In the genomic region with DNA sequence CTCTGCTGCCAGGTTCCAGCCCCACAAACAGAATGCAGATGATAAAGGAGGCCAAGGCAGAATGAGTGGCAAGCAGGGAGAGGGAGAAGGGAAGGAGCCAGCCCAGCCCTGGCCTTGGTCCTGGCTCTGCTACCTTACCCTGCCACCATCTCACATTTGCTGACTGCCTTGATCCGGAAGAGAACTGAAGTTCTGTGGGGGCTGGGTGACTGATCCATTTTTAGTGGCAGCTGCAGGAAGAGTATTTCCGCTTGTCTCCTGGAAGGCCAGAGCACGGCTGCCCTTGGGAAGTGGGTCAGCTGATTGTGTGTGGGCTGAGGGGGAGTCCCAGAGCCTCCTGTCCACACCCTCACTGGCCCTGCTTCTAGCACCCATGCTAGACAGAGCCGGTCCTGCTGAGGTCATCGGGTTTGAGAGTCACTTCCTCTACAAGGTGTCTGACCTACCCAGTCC, we compare ENCODE assay signal across 8 mouse cellular contexts. TPM values are rescaled to one million over a fixed set of nuclear protein-coding genes. Genes with fewer than 3 reads are reported as not detected.
DNase-seq lines count a peak whose midpoint lies in the region; ATAC-seq and TF ChIP-seq lines count a peak whose summit lies in the region.

No protein-coding gene starts in this region.

- no peak for TF ChIP-seq CTCF in bone marrow, adult 2 months (IDR thresholded peaks at IDR 0.05; ENCODE audit: control insufficient read depth, insufficient read depth, low read length)

- WGBS in limb, embryonic 13.5 days = 61% methylated on average over 5 of the region's 5 CpGs
- 70% methylated on average over 5 of the region's 5 CpGs for WGBS in limb, embryonic 10.5 days
- 13% methylated on average over 5 of the region's 5 CpGs for WGBS in bone marrow, adult 2 months
- WGBS in neural tube, embryonic 15.5 days = 84% methylated on average over 5 of the region's 5 CpGs

- no peak for ATAC-seq in limb, embryonic 13.5 days (ENCODE audit: low FRiP score, low read depth)
- peak; percentile 25 for ATAC-seq in inflammation-experienced regulatory T-cells, adult 6 months
- ATAC-seq in neural tube, embryonic 15.5 days (ENCODE audit: low FRiP score) = no peak
- no peak for ATAC-seq in erythroblast, adult 5-6 weeks (replicated peaks; ENCODE audit: low FRiP score, poor library complexity, severe bottlenecking)

- DNase-seq in limb, embryonic 10.5 days (ENCODE audit: low spot score) = no peak
- DNase-seq in gastrocnemius, postnatal 14 days = peak; percentile 73
- DNase-seq in liver = peak; percentile 34

- no peak overlapping the region for H3K4me2 ChIP-seq in limb, embryonic 13.5 days (replicated peaks)
- no peak overlapping the region for H3K4me2 ChIP-seq in neural tube, embryonic 15.5 days

- H3K9me3 ChIP-seq in limb, embryonic 13.5 days = no peaks in the 10 kb centered on the region
- no peaks in the 10 kb centered on the region for H3K9me3 ChIP-seq in limb, embryonic 10.5 days (replicated peaks)
- no peaks in the 10 kb centered on the region for H3K9me3 ChIP-seq in neural tube, embryonic 15.5 days (replicated peaks)

- H3K27me3 ChIP-seq in limb, embryonic 13.5 days = no peaks in the 10 kb centered on the region
- H3K27me3 ChIP-seq in limb, embryonic 10.5 days (ENCODE audit: low read depth, poor library complexity, severe bottlenecking) = no peaks in the 10 kb centered on the region
- no peaks in the 10 kb centered on the region for H3K27me3 ChIP-seq in neural tube, embryonic 15.5 days (replicated peaks)

- no peak overlapping the region for H3K4me3 ChIP-seq in limb, embryonic 13.5 days
- no peak overlapping the region for H3K4me3 ChIP-seq in limb, embryonic 10.5 days
- H3K4me3 ChIP-seq in bone marrow, adult 2 months (replicated peaks; ENCODE audit: control insufficient read depth, low read depth, low read length) = no peak overlapping the region
- no peak overlapping the region for H3K4me3 ChIP-seq in neural tube, embryonic 15.5 days (replicated peaks)

- no peaks in the 10 kb centered on the region for H3K4me1 ChIP-seq in limb, embryonic 13.5 days
- peaks cover 6% of the 10 kb centered on the region; the same call in 1 of the 2 replicates for H3K4me1 ChIP-seq in limb, embryonic 10.5 days
- peaks cover 4% of the 10 kb centered on the region for H3K4me1 ChIP-seq in bone marrow, adult 2 months (ENCODE audit: control insufficient read depth, insufficient read depth, low read length)
- peaks cover 14% of the 10 kb centered on the region; the same call in 1 of the 2 replicates for H3K4me1 ChIP-seq in neural tube, embryonic 15.5 days

- peak overlapping the region; percentile 4; the same call in 1 of the 2 replicates for H3K9ac ChIP-seq in limb, embryonic 13.5 days
- H3K9ac ChIP-seq in neural tube, embryonic 15.5 days (replicated peaks) = no peak overlapping the region

- intact Hi-C loops in gastrocnemius, postnatal 14 days (cut with DNase I; ENCODE audit: low total_unique reads) = loop anchor here (10.0 kb wide), 1 partner anchor 148 kb away; a partner anchor contains a TSS

- peaks cover 71% of the 10 kb centered on the region for H3K36me3 ChIP-seq in limb, embryonic 13.5 days
- peaks cover 60% of the 10 kb centered on the region for H3K36me3 ChIP-seq in limb, embryonic 10.5 days
- H3K36me3 ChIP-seq in neural tube, embryonic 15.5 days = peaks cover 31% of the 10 kb centered on the region

- no peak overlapping the region for H3K27ac ChIP-seq in limb, embryonic 13.5 days
- H3K27ac ChIP-seq in limb, embryonic 10.5 days = no peak overlapping the region
- peak overlapping the region; percentile 9; the same call in 1 of the 2 replicates for H3K27ac ChIP-seq in bone marrow, adult 2 months (ENCODE audit: control insufficient read depth, insufficient read depth, low read depth, low read length, poor library complexity)
- H3K27ac ChIP-seq in neural tube, embryonic 15.5 days (replicated peaks) = peak overlapping the region; percentile 37

- TF ChIP-seq POLR2A in bone marrow, adult 2 months (IDR thresholded peaks at IDR 0.05; ENCODE audit: borderline replicate concordance, control insufficient read depth, low read depth, low read length) = no peak

RNA-seq across cellular contexts. Expression of a gene that starts 38.5 kb away (rescaled TPM):
- 72.5 and 77.0 TPM in 2 replicates for polyA plus RNA-seq in limb, embryonic 13.5 days (2015; fragmentation: Nextera tagmentation; extraction: Ambion mirVana)
- polyA plus RNA-seq in limb, embryonic 10.5 days (2016; fragmentation: Nextera tagmentation; extraction: Ambion mirVana) = 71.7 and 79.7 TPM in 2 replicates
- 86.9 and 130 TPM in 2 replicates for polyA plus RNA-seq in bone marrow, adult 2 months (2011; ENCODE audit: insufficient read depth, insufficient read length, low replicate concordance, missing spikeins)
- 10 to 100 TPM; 47.8 to 48.0 TPM for total RNA-seq in gastrocnemius, postnatal 14 days (2021)
- 100 to 1,000 TPM in 1 of 3 experiments, 10 to 100 TPM in 2; 85.4 to 117 (median 97.6) TPM for polyA plus RNA-seq in inflammation-experienced regulatory T-cells, adult 6 months (2017; shearing (Covaris generic))
- polyA plus RNA-seq in neural tube, embryonic 15.5 days (2015; fragmentation: Nextera tagmentation; extraction: Ambion mirVana) = 58.5 and 63.7 TPM in 2 replicates
- 40.5 and 46.4 TPM in 2 replicates for total RNA-seq in erythroblast, adult 5-6 weeks (2015; ENCODE audit: low replicate concordance)
- 72.2 and 100 TPM in 2 replicates for total RNA-seq in erythroblast, adult 5-6 weeks (2017; ENCODE audit: low replicate concordance)

RNA-seq across cellular contexts. Expression of a gene that starts 46.9 kb away (rescaled TPM):
- polyA plus RNA-seq in limb, embryonic 13.5 days (2015; fragmentation: Nextera tagmentation; extraction: Ambion mirVana) = 135 and 138 TPM in 2 replicates
- 130 and 137 TPM in 2 replicates for polyA plus RNA-seq in limb, embryonic 10.5 days (2016; fragmentation: Nextera tagmentation; extraction: Ambion mirVana)
- polyA plus RNA-seq in bone marrow, adult 2 months (2011; ENCODE audit: insufficient read depth, insufficient read length, low replicate concordance, missing spikeins) = 6.7 and 7.6 TPM in 2 replicates
- 10 to 100 TPM; 25.9 to 29.3 TPM for total RNA-seq in gastrocnemius, postnatal 14 days (2021)
- polyA plus RNA-seq in inflammation-experienced regulatory T-cells, adult 6 months (2017; shearing (Covaris generic)) = 1 to 10 TPM; 3.2 to 6.3 (median 5.8) TPM
- polyA plus RNA-seq in neural tube, embryonic 15.5 days (2015; fragmentation: Nextera tagmentation; extraction: Ambion mirVana) = 53.4 and 61.3 TPM in 2 replicates
- 2.1 and 3.6 TPM in 2 replicates for total RNA-seq in erythroblast, adult 5-6 weeks (2015; ENCODE audit: low replicate concordance)
- total RNA-seq in erythroblast, adult 5-6 weeks (2017; ENCODE audit: low replicate concordance) = 0.85 and 5.9 TPM in 2 replicates

RNA-seq across cellular contexts. Expression of a gene that starts 51.5 kb away (rescaled TPM):
- 49.5 and 52.2 TPM in 2 replicates for polyA plus RNA-seq in limb, embryonic 13.5 days (2015; fragmentation: Nextera tagmentation; extraction: Ambion mirVana)
- polyA plus RNA-seq in limb, embryonic 10.5 days (2016; fragmentation: Nextera tagmentation; extraction: Ambion mirVana) = 66.2 and 79.0 TPM in 2 replicates
- polyA plus RNA-seq in bone marrow, adult 2 months (2011; ENCODE audit: insufficient read depth, insufficient read length, low replicate concordance, missing spikeins) = 24.8 and 56.3 TPM in 2 replicates
- total RNA-seq in gastrocnemius, postnatal 14 days (2021) = 1 to 10 TPM; 5.5 to 8.1 TPM
- polyA plus RNA-seq in inflammation-experienced regulatory T-cells, adult 6 months (2017; shearing (Covaris generic)) = 10 to 100 TPM; 26.2 to 49.8 (median 39.8) TPM
- polyA plus RNA-seq in neural tube, embryonic 15.5 days (2015; fragmentation: Nextera tagmentation; extraction: Ambion mirVana) = 47.6 and 55.6 TPM in 2 replicates
- 1.7 and 8.8 TPM in 2 replicates for total RNA-seq in erythroblast, adult 5-6 weeks (2015; ENCODE audit: low replicate concordance)
- 1.4 and 5.1 TPM in 2 replicates for total RNA-seq in erythroblast, adult 5-6 weeks (2017; ENCODE audit: low replicate concordance)

Comparison
In these comparisons a context has a peak if more than half of its experiments do, and no peak if none do; other contexts are left out.
1. H3K27ac ChIP-seq: peak in bone marrow, adult 2 months (single experiment) and neural tube, embryonic 15.5 days (single experiment); none in limb, embryonic 13.5 days (single experiment) and limb, embryonic 10.5 days (single experiment).